Mouse (Mus musculus) heart, embryonic 13.5 days (tissue): ENCODE measurements around the gene Bfsp2. TPM values are rescaled to one million over a fixed set of nuclear protein-coding genes. Genes with fewer than 3 reads are reported as not detected.
"Not testable (repeated sequence)": the region's sequence is repeated elsewhere in the genome, so short reads cannot be mapped to it uniquely, and the experiment has no call there.

Experiments used
- ATAC-seq: fragments of 200-750 bp; cut with Nextera tagmentation; 2 replicates; pipeline ENCODE4 v1.8.0; 2017; ENCODE audit warnings: moderate TSS enrichment; ENCODE audit not compliant: insufficient number of reproducible peaks, low FRiP score, low TSS enrichment; ENCODE audit errors: extremely low read depth
- H3K27ac ChIP-seq: fragments of 300-500 bp; sonication (generic); replicated peaks from 2 replicates; pipeline ENCODE4 v1.5.1; 2015; ENCODE audit warnings: moderate library complexity, mild to moderate bottlenecking, inconsistent platforms
- H3K27me3 ChIP-seq: fragments of 300-500 bp; sonication (generic); replicated peaks from 2 replicates; pipeline ENCODE4 v1.6.1; 2015; ENCODE audit warnings: mild to moderate bottlenecking, inconsistent platforms
- H3K36me3 ChIP-seq: fragments of 300-500 bp; sonication (generic); 2 replicates; pipeline ENCODE4 v1.6.1; 2015; ENCODE audit warnings: mild to moderate bottlenecking, inconsistent platforms
- H3K4me1 ChIP-seq: fragments of 300-500 bp; sonication (generic); 2 replicates; pipeline ENCODE4 v1.6.1; 2015; ENCODE audit warnings: inconsistent platforms
- H3K4me2 ChIP-seq: fragments of 300-500 bp; sonication (generic); 2 replicates; pipeline ENCODE4 v1.6.1; 2015; ENCODE audit warnings: inconsistent platforms, mild to moderate bottlenecking, moderate library complexity
- H3K4me3 ChIP-seq: fragments of 300-500 bp; sonication (generic); 2 replicates; pipeline ENCODE4 v1.5.1; 2015; ENCODE audit warnings: moderate library complexity, mild to moderate bottlenecking, inconsistent platforms
- H3K9ac ChIP-seq: fragments of 300-500 bp; sonication (generic); 2 replicates; pipeline ENCODE4 v1.6.1; 2015; ENCODE audit warnings: inconsistent platforms, mild to moderate bottlenecking, moderate library complexity
- H3K9me3 ChIP-seq: fragments of 300-500 bp; sonication (generic); 2 replicates; pipeline ENCODE4 v1.6.1; 2016; ENCODE audit warnings: inconsistent platforms
- WGBS: fragments of 180-500 bp; shearing (Covaris S2); methylation state at CpG from one replicate; pipeline ENCODE4 v1.1.7; 2015; ENCODE audit warnings: mixed read lengths; 5-methylcytosine and 5-hydroxymethylcytosine counted together
- polyA plus RNA-seq: library from polyadenylated mRNA; unstranded; fragments of >200 nt; fragmentation: Nextera tagmentation; extraction: Ambion mirVana; gene quantifications from 2 replicates; pipeline ENCODE4 v1.2.1, GENCODE M21; 2015

The Bfsp2 gene
- polyA plus RNA-seq, 1 experiment from 2014 or later: 1.1 TPM

DNA sequence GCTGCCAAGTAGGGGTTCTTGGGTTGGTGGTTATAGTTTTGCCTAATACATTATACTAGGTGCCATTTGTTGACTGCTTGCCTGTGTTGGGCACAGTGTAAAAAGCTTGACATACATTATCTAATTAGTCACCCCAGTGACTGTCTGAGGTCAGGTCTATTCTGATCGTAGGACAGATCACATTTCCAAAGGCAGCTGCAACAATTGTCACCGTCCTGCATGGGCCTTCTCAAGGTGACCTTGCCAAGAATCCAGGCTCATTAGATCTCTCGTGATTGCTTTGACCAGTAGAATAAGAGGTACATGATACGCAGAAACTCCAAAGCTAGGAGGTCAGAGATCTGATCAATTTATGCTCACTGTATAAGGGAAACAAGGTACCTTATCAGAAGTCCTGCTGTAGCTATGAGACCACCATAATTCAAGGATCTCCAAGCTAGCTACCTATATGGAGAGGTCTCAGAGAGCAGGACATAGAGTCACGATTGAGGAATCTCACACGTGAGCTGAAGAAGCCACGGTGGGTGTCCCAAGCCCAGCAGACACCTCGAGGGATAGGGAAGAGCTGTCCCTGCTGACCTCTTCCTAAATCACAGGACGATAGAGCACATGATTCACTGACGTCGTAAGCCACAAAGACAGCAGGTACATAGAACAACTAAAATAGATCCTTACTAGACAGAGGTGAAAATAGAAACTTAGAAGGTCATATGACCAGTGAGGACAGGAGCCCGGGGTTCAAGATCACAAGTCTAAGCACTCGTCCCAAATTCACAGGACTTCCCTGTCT lies 49.6 kb downstream of the Bfsp2 start:
- H3K36me3 ChIP-seq: no peaks in the 10 kb centered on the region
- H3K9me3 ChIP-seq: no peaks in the 10 kb centered on the region
- peaks cover 54% of the 10 kb centered on the region for H3K4me1 ChIP-seq
- no peak overlapping the region for H3K9ac ChIP-seq
- no peak overlapping the region for H3K27ac ChIP-seq
- no peak overlapping the region for H3K4me2 ChIP-seq
- 62% methylated on average over 13 of the region's 13 CpGs for WGBS
- ATAC-seq: no peak
- H3K4me3 ChIP-seq: no peak overlapping the region
- H3K27me3 ChIP-seq: no peaks in the 10 kb centered on the region

DNA sequence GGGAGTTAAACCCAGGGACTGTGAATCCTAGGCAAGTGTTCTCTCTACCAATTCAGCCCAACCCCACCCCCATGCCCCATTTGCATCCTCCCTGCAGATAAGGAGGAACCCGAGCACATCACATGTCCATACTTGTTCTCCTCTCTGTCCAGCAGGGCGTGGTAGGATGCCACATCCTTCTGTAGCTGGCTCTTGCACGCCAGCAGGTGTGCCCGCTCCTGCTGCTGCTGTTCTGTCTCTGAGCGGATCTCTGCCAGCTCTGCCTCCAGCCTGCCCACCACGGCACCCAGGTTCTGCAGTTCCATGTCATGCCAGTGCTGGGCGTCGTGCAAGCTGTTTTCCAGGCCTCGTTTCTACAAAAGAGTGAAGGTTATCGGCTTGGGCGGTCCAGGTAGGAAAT lies 53.8 kb downstream of the Bfsp2 start:
- H3K27ac ChIP-seq: no peak overlapping the region
- H3K9me3 ChIP-seq: no peaks in the 10 kb centered on the region
- H3K4me2 ChIP-seq: no peak overlapping the region
- H3K4me3 ChIP-seq: no peak overlapping the region
- H3K36me3 ChIP-seq: no peaks in the 10 kb centered on the region
- 66% methylated on average over 11 of the region's 11 CpGs for WGBS
- peaks cover 36% of the 10 kb centered on the region for H3K4me1 ChIP-seq
- H3K27me3 ChIP-seq: no peaks in the 10 kb centered on the region
- ATAC-seq: no peak
- H3K9ac ChIP-seq: no peak overlapping the region

DNA sequence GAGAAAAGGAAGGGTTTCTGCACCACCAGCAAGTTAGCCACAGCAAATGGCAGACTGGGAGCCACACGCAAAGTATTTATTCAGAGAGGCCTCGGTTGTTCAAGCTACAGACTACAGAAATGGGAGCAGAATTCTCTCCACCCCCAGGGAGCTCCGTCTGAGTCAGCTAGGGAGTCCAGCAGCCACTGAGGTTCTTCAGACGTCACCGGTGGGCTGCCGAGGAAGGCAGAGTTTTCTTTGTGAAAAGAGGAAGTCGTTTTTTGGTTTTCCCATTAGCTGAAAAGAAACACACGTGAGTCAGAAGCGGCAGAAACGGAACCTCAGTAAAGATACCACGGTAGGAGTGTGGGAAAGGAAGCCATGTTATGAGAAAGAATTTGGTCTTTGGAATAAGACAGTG lies 55.4 kb downstream of the Bfsp2 start:
- Histone ChIP-seq H3K4me3 (no peak overlapping the region), H3K4me2 (no peak overlapping the region), H3K9me3 (no peaks in the 10 kb centered on the region), H3K27ac (no peak overlapping the region), H3K9ac (no peak overlapping the region), H3K36me3 (no peaks in the 10 kb centered on the region), H3K4me1 (peaks cover 23% of the 10 kb centered on the region), H3K27me3 (no peaks in the 10 kb centered on the region)
- 66% methylated on average over 11 of the region's 11 CpGs for WGBS
- no peak for ATAC-seq

DNA sequence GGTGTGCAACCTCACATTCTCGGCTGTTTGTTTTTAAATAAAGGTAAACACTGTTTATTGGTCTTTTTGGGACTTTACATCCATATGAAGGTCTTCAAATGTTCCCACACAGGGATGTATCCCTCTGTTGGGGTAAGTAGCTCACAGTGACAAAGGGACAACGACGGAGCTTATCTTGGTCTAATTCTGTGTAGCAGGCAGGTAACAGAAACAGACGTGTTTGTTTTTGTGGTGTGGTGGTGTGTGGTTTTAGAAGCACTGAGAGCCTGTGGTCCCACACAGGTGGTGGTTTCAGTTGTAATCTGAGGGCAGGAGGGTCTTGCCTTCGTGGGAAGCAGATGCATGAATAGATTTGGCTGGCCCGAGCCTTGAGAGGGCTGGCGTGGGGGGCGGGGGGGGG lies 56.3 kb downstream of the Bfsp2 start:
- Histone ChIP-seq H3K4me2 (no peak overlapping the region), H3K36me3 (no peaks in the 10 kb centered on the region), H3K4me3 (no peak overlapping the region), H3K9ac (no peak overlapping the region), H3K27ac (no peak overlapping the region), H3K9me3 (no peaks in the 10 kb centered on the region), H3K27me3 (no peaks in the 10 kb centered on the region), H3K4me1 (peaks cover 18% of the 10 kb centered on the region)
- ATAC-seq: no peak
- WGBS: 59% methylated on average over 8 of the region's 8 CpGs

DNA sequence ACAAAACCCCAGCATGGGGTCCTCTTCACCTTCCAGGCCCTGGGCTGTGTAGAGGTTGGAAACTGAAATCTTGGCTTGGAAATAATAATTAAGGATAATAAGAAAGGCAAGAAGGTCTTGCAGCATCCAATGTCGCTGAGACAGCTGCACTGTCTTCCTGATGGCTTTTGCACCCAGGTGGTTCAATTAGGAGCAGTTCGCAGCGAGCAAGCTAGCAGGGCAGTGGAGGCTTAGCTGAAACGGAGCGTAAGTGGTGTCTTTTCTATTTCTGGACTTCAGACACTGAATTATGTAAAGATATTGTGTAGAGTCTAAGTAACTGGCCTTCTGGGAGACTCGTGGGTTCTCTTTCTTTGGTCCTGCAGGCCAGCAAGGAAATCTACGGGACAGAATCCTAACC lies 56.8 kb downstream of the Bfsp2 start:
- Histone ChIP-seq H3K9me3 (no peaks in the 10 kb centered on the region), H3K4me1 (peaks cover 18% of the 10 kb centered on the region), H3K4me3 (no peak overlapping the region), H3K27ac (no peak overlapping the region), H3K4me2 (no peak overlapping the region), H3K27me3 (no peaks in the 10 kb centered on the region), H3K36me3 (no peaks in the 10 kb centered on the region), H3K9ac (no peak overlapping the region)
- WGBS: 75% methylated on average over 7 of the region's 7 CpGs
- ATAC-seq: no peak

DNA sequence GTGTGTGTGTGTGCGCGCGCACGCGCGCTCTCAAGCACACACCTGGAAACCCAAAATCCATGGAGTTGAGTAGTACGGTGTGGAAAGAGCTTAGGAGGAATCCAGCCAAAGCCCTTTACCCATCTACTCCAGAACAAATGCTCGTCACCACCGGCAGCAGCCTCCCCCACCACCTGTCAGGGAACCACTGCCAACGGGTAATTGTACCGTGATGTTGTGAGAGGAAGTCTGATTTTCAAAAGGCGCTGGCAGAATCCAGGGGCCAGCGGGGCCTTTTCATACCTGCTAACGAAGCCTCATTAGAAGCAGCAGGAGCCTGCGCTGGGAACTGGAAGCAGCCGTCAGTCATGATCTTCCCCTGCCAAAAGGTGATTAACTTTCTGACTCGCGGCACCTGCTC lies 57.4 kb downstream of the Bfsp2 start:
- Histone ChIP-seq H3K36me3 (no peaks in the 10 kb centered on the region), H3K9me3 (no peaks in the 10 kb centered on the region), H3K9ac (no peak overlapping the region), H3K27me3 (no peaks in the 10 kb centered on the region), H3K4me2 (0 out of 2 replicates have a peak overlapping the region, but pooled peaks have one; percentile 4), H3K4me3 (no peak overlapping the region), H3K27ac (no peak overlapping the region), H3K4me1 (peaks cover 18% of the 10 kb centered on the region)
- no peak for ATAC-seq
- 57% methylated on average over 18 of the region's 18 CpGs for WGBS

DNA sequence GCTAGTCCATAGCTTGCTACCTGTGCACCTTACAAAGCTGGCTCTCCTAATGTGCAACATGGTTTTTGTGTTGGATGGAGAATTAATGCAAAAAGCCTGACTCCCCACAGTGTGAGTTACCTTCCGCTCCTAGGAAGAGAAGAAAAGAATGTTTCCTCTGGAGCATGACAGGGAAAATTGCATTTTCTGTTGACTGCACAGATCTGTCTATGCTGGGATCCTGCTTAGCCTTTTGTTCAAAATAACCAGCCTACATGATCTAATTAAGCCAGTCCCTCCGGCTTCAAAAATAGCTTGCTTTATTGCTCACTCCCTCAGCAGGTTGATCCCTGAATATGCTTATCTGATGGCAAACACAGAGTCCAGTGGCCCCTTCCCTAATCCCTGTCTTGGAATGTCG lies 59.4 kb downstream of the Bfsp2 start:
- Histone ChIP-seq H3K27me3 (no peaks in the 10 kb centered on the region), H3K36me3 (no peaks in the 10 kb centered on the region), H3K27ac (no peak overlapping the region), H3K4me3 (no peak overlapping the region), H3K4me1 (peaks cover 14% of the 10 kb centered on the region; the same call in 1 of the 2 replicates), H3K9ac (no peak overlapping the region), H3K9me3 (no peaks in the 10 kb centered on the region), H3K4me2 (no peak overlapping the region)
- ATAC-seq: no peak
- WGBS: 57% methylated on average over 3 of the region's 3 CpGs

DNA sequence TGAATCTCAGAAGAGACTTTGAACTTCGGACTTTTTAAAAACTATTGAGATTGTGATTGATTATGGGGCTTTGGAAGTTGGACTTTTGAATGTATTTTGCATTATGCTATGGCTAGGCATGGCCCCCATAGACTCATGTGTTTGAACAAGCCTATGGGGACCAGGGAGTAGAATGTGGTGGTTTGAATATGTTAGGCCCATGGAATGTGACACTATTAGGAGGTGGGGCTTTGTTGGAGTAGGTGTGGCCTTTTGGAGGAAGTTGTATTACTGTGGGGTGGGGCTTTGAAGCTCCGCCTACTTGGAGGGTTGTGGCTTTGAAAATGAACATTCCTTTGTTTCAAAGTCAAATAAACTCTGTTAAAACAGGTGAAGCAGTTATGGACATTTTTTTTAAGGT lies 61.4 kb downstream of the Bfsp2 start:
- Histone ChIP-seq H3K4me3 (no peak overlapping the region), H3K27me3 (no peaks in the 10 kb centered on the region), H3K9me3 (no peaks in the 10 kb centered on the region), H3K27ac (no peak overlapping the region), H3K36me3 (no peaks in the 10 kb centered on the region), H3K4me1 (peaks cover 10% of the 10 kb centered on the region; the same call in 1 of the 2 replicates), H3K9ac (no peak overlapping the region), H3K4me2 (no peak overlapping the region)
- no peak for ATAC-seq
- WGBS: 80% methylated on average over 2 of the region's 2 CpGs

DNA sequence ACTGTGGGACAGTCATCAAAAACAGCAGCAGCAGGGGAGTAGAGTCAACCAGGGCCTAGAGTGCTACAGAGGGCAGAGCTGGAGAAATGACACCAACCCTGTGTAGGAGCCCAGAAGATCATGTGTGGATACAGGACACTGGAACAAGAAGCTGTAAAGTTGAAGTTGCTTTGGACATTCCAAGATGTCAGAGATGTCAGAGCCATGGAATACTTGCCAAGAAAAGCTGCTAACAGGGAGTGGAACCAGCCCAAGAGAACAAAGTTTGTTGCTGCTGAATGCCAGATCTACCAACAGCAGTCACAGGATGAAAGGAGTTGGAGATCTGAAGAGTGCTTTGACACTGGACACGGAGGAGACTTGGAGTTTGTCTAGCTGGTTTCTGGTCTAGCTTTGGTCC lies 62.0 kb downstream of the Bfsp2 start:
- H3K9me3 ChIP-seq, ATAC-seq: not testable (repeated sequence)
- 53% methylated on average over 1 of the region's 1 CpGs for WGBS

DNA sequence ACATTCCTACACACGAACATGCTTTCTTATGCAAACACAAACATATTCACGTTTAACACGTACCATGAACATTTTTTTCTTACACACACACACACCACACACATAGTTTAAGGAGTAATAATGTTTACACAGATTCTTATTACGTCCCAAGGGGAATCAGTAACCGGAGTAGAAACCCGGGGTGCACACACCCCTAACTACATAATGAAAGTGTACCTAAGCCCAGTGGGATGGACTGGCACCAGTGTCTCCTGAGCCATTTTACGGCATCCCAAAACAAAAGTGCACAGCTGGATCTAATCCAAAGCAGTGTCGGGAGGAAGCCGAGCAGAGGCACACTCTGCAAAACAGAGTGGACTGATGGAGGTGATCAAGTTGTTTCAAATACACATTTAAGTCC lies 66.8 kb downstream of the Bfsp2 start:
- Histone ChIP-seq H3K4me3 (no peak overlapping the region), H3K27ac (no peak overlapping the region), H3K27me3 (no peaks in the 10 kb centered on the region), H3K9me3 (no peaks in the 10 kb centered on the region), H3K4me1 (peaks cover 11% of the 10 kb centered on the region; the same call in 1 of the 2 replicates), H3K4me2 (no peak overlapping the region), H3K36me3 (no peaks in the 10 kb centered on the region), H3K9ac (no peak overlapping the region)
- WGBS: 61% methylated on average over 9 of the region's 9 CpGs
- no peak for ATAC-seq

More for the DNA sequence above, 62.0 kb downstream of the Bfsp2 start:
- not testable (repeated sequence) for H3K36me3 ChIP-seq, H3K27me3 ChIP-seq, H3K4me3 ChIP-seq, H3K27ac ChIP-seq, H3K9ac ChIP-seq, H3K4me1 ChIP-seq, H3K4me2 ChIP-seq

DNA sequence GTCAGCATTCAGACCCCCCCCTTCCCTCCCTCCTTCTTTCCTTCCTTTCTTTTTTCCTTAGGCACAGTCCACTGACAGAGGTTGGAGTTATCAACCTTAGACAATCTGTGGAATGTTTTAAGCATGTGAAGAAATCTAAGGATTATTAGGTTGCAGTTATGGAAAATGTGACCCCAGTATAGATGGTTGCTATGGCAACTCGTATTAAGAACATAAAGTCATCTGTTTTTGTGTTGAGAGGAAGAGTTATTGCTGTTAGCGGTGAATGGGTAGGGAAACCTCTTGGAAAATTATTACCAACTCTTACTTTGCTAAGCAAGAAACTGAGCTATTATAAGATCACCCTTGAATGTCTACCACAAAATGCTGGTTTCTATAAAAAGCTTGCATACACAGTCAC lies 71.1 kb downstream of the Bfsp2 start:
- WGBS: 68% methylated on average over 2 of the region's 2 CpGs
- ATAC-seq: no peak

DNA sequence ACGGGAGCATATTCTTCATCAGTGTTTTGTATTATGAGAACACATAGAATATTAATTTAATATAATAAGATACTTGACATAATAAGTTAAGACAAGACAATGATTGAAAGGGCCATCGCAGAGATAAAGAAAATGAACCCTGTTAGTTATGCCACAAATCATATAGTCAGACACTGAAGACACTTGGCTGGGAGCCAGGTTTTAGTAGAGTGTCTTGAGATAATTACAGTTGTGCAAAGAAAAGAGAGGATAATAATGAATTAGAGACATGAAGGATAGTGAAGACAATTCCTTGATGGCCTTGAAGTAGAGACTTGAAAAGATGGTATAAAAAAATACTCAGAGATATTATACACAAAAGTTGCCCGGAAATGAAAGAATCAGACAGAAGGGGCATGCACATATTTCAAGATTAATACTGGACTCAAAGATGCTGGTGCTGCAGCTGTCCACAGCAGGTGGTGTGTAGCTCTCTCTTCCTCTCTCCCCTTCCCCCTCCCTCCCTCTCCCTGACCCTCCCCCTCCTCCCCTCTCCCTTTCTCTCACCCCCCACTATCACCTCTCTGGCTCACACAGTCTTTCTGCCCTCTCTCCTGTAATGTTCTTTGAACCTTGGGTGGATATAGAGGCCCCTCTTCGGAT lies 72.0 kb downstream of the Bfsp2 start:
- WGBS: 63% methylated on average over 4 of the region's 4 CpGs
- no peaks in the 10 kb centered on the region for H3K9me3 ChIP-seq
- H3K27me3 ChIP-seq: no peaks in the 10 kb centered on the region
- H3K9ac ChIP-seq: no peak overlapping the region
- H3K27ac ChIP-seq: 0 out of 2 replicates have a peak overlapping the region, but pooled peaks have one; percentile 8
- H3K36me3 ChIP-seq: no peaks in the 10 kb centered on the region
- H3K4me1 ChIP-seq: peaks cover 15% of the 10 kb centered on the region; the same call in 1 of the 2 replicates
- H3K4me3 ChIP-seq: no peak overlapping the region
- ATAC-seq: no peak
- no peak overlapping the region for H3K4me2 ChIP-seq

More for the DNA sequence above, 71.1 kb downstream of the Bfsp2 start:
- H3K4me1 ChIP-seq: peaks cover 15% of the 10 kb centered on the region; the same call in 1 of the 2 replicates
- H3K4me2 ChIP-seq: no peak overlapping the region
- no peaks in the 10 kb centered on the region for H3K9me3 ChIP-seq
- H3K36me3 ChIP-seq: no peaks in the 10 kb centered on the region
- H3K27ac ChIP-seq: no peak overlapping the region
- H3K27me3 ChIP-seq: no peaks in the 10 kb centered on the region
- no peak overlapping the region for H3K4me3 ChIP-seq
- H3K9ac ChIP-seq: no peak overlapping the region
